Mouse (Mus musculus) lung, postnatal 0 days (tissue): ENCODE results near the gene D430042O09Rik.

Experiments used
- CTCF ChIP-seq: IDR thresholded peaks from 2 replicates; pipeline ENCODE4 v1.5.1; 2016; ENCODE audit warnings: antibody characterized with exemption, mild to moderate bottlenecking
- EP300 ChIP-seq: IDR thresholded peaks from 2 replicates; pipeline ENCODE4 v1.6.1; 2016; ENCODE audit warnings: antibody characterized with exemption, mild to moderate bottlenecking, control low read depth

DNA sequence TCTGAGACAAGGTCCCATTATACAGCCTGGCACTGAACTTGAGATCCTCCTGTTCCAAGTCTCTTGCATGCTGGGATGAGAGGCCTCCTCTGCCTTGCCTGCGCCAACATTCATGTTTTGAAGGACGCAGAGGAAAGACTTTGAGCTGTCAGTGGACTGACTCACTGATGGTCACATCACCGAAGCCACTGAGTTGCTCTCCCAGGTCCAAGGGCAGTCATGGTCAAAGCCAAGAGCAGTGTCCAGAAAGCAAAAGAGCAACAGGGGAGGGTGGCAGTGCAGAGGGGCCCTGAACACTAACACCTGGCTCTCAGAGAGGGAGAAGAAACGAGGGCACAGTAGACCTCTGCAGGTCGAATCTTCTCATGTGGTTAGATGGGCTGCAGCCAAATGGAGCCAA, 185.9 kb downstream of the D430042O09Rik start:
- TF ChIP-seq CTCF (no peak), EP300 (no peak)
